12 mouse cellular contexts compared by ENCODE assay signal in genomic region chr7:110840332-110840731, GRCm38 (mm10). TPM values are rescaled to one million over a fixed set of nuclear protein-coding genes. Genes with fewer than 3 reads are reported as not detected.
DNase-seq lines count a peak whose midpoint lies in the region; ATAC-seq and TF ChIP-seq lines count a peak whose summit lies in the region.
"Had no signal": no experiment of that assay in that cellular context is flagged by ENCODE, and none has a peak within 500 bp of the region (broad histone marks: within the 10 kb centered on the region; RNA-seq: fewer than 3 reads in every experiment).

No protein-coding gene starts in this region.

- no peak for TF ChIP-seq EP300 in heart, adult 2 months (IDR thresholded peaks at IDR 0.05; ENCODE audit: insufficient read depth, low read depth, low read length)

- TF ChIP-seq CTCF in heart, adult 2 months (IDR thresholded peaks at IDR 0.05) = no peak

- H3K27ac ChIP-seq in heart, adult 2 months = no peak overlapping the region
- H3K27ac ChIP-seq in liver, embryonic 13.5 days = peak overlapping the region; percentile 25; the same call in 1 of the 2 replicates
- H3K27ac ChIP-seq: intestine, embryonic 15.5 days; layer of hippocampus, adult 2 months; midbrain, embryonic 10.5 days had no signal

- H3K4me1 ChIP-seq in heart, adult 2 months (ENCODE audit: control insufficient read depth, insufficient read depth, low read length) = no peaks in the 10 kb centered on the region; the same call in 1 of the 2 replicates
- peaks cover 43% of the 10 kb centered on the region for H3K4me1 ChIP-seq in liver, embryonic 13.5 days (replicated peaks)
- H3K4me1 ChIP-seq: intestine, embryonic 15.5 days had no signal

- ATAC-seq in liver, embryonic 13.5 days (ENCODE audit: low read depth) = no peak
- peak; percentile 80 for ATAC-seq in neutrophil, adult 5-6 weeks (ENCODE audit: extremely low read depth, insufficient number of reproducible peaks, low FRiP score, poor library complexity, severe bottlenecking)
- ATAC-seq: intestine, embryonic 15.5 days had no signal

- H3K79me2 ChIP-seq in heart, adult 2 months (replicated peaks; ENCODE audit: control insufficient read depth, insufficient read depth, low read length) = peaks cover 5% of the 10 kb centered on the region; the same call in 1 of the 2 replicates

- no peak overlapping the region for H3K9ac ChIP-seq in heart, adult 2 months (ENCODE audit: low read depth, low read length)
- H3K9ac ChIP-seq in liver, embryonic 13.5 days = no peak overlapping the region
- H3K9ac ChIP-seq: intestine, embryonic 15.5 days had no signal

- H3K4me2 ChIP-seq in liver, embryonic 13.5 days = no peak overlapping the region
- H3K4me2 ChIP-seq: intestine, embryonic 15.5 days had no signal

- 68% methylated on average over 4 of the region's 4 CpGs for WGBS in heart, adult 2 months
- 49% methylated on average over 4 of the region's 4 CpGs for WGBS in liver, embryonic 13.5 days (ENCODE audit: insufficient replicate concordance)

- TF ChIP-seq POLR2A in heart, adult 2 months (IDR thresholded peaks at IDR 0.05; ENCODE audit: insufficient read depth, low read depth, low read length) = 0 out of 2 replicates have a peak, but pooled peaks have one; percentile 21

- H3K36me3 ChIP-seq in heart, adult 2 months (ENCODE audit: control insufficient read depth, insufficient read depth, low read length) = peaks cover 2% of the 10 kb centered on the region; the same call in 1 of the 2 replicates
- peaks cover 24% of the 10 kb centered on the region for H3K36me3 ChIP-seq in liver, embryonic 13.5 days
- H3K36me3 ChIP-seq: intestine, embryonic 15.5 days had no signal

- H3K9me3 ChIP-seq in liver, embryonic 13.5 days (replicated peaks) = no peaks in the 10 kb centered on the region
- H3K9me3 ChIP-seq: intestine, embryonic 15.5 days; midbrain, embryonic 10.5 days had no signal

- DNase-seq in heart, adult 2 months = no peak
- DNase-seq in heart, postnatal 36 days = no peak
- peak; percentile 85 for DNase-seq in A20 (ENCODE audit: low read depth, low spot score)
- no peak for DNase-seq in liver, embryonic 13.5 days
- DNase-seq in urinary bladder, postnatal 25 days (ENCODE audit: low spot score) = no peak
- no peak for DNase-seq in embryo, embryonic 11 days
- no peak for DNase-seq in Muller cell, postnatal 12 days (ENCODE audit: inconsistent ontology term)
- DNase-seq: heart, postnatal 14 days had no signal

- no peaks in the 10 kb centered on the region for H3K27me3 ChIP-seq in heart, adult 2 months (ENCODE audit: control insufficient read depth, insufficient read depth, low read length)
- H3K27me3 ChIP-seq in liver, embryonic 13.5 days = no peaks in the 10 kb centered on the region
- H3K27me3 ChIP-seq: intestine, embryonic 15.5 days had no signal

- intact Hi-C loops in heart, adult 2 months (cut with DNase I) = no loop called here
- intact Hi-C loops in heart, postnatal 36 days (cut with DNase I) = no loop called here

- no peak overlapping the region for H3K4me3 ChIP-seq in heart, adult 2 months
- H3K4me3 ChIP-seq in liver, embryonic 13.5 days (replicated peaks) = no peak overlapping the region
- H3K4me3 ChIP-seq: intestine, embryonic 15.5 days; layer of hippocampus, adult 2 months; midbrain, embryonic 10.5 days had no signal

RNA-seq across cellular contexts. Expression of gene Rnf141, which starts 3.9 kb away (rescaled TPM):
- 10 to 100 TPM; 33.2 to 36.4 TPM for total RNA-seq in heart, adult 2 months (2021)
- polyA plus RNA-seq in heart, adult 2 months (2012; rRNA removed) = 19.4 and 44.3 TPM in 2 replicates
- total RNA-seq in heart, postnatal 36 days (2021) = 10 to 100 TPM; 36.5 to 38.1 TPM
- polyA plus RNA-seq in liver, embryonic 13.5 days (2015; fragmentation: Nextera tagmentation; extraction: Ambion mirVana) = 24.0 and 30.3 TPM in 2 replicates
- 70.6 and 74.5 TPM in 2 replicates for total RNA-seq in neutrophil, adult 5-6 weeks (2017)

RNA-seq across cellular contexts. Expression of gene Lyve1, which starts 22.7 kb away (rescaled TPM):
- total RNA-seq in heart, adult 2 months (2021) = 10 to 100 TPM; 28.0 to 31.0 TPM
- 17.4 and 28.8 TPM in 2 replicates for polyA plus RNA-seq in heart, adult 2 months (2012; rRNA removed)
- 10 to 100 TPM; 14.1 to 28.1 TPM for total RNA-seq in heart, postnatal 36 days (2021)
- polyA plus RNA-seq in liver, embryonic 13.5 days (2015; fragmentation: Nextera tagmentation; extraction: Ambion mirVana) = 25.4 and 33.7 TPM in 2 replicates
- not detected in 2 replicates for total RNA-seq in neutrophil, adult 5-6 weeks (2017)

Comparison
In these comparisons a context has a peak if more than half of its experiments do, and no peak if none do; other contexts are left out.
1. RNA of gene Lyve1, which starts 22.7 kb away (total RNA-seq): 28.0 to 31.0 TPM in heart, adult 2 months and 14.1 to 28.1 TPM in heart, postnatal 36 days; not detected in neutrophil, adult 5-6 weeks; every median in the first group is over 10 times any median in the second.